Mouse (Mus musculus): ENCODE measurements around the gene Nsf.

GRCm38 (mm10) chr11:103830476-103830875 is 123.4 kb downstream of the Nsf start:
- TF ChIP-seq CTCF (IDR thresholded peaks at IDR 0.05; ENCODE audit: low read depth, low read length), result no peak
- TF ChIP-seq POLR2A (IDR thresholded peaks at IDR 0.05; ENCODE audit: borderline replicate concordance, low read depth, low read length), result no peak

All from bone marrow macrophage, adult 2 months (primary cell).